Mouse (Mus musculus): ENCODE results near the gene Sh3bgrl2.
"Not testable (repeated sequence)": the region's sequence is repeated elsewhere in the genome, so short reads cannot be mapped to it uniquely, and the experiment has no call there.

The Sh3bgrl2 gene

DNA sequence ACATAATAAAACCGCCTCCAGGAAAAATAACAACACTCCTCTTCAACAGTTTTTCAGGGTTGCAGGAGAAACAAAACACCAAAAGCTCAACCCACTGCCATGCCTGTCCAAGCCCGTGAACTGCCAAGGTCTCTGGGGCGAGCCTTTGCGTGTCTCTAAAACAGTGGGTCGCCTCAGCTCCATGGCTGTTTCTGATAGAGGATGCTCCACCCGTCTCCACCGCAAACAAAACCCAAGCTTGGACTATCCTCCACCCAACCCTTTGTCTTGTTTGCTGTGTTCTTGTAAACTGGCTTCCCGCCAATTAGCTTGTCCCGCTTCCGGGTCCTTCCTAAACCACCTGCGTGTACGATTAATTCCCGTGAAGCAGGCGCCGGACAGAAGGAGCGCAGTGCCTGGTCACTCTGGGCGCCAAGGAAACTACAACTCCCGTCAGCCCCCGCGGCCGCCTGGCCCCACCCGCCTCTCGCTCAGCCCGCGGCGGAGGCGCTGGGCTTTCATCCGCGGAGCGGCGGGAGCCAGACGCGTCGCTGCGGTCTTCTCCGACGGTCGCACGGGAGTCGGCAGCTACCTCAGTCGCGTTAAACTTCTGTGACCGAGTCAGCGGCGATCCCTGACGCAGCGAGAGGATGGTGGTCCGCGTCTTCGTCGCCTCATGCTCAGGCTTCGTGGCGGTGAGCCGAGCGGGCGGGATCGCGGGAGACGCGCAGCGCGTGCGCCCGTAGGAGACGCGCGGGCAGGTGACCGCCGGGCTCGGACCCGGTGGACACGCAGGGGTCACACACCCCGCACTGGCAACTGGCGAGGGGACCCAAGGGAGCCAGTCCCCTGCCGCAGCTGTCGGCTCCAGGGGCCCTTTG is at the start of gene Sh3bgrl2:
Gene Sh3bgrl2, plus strand, starts transcription at position 498 of the 860 bp plus-strand sequence.
- DNase-seq (ENCODE audit: low spot score in 2 of 2) = peak; percentile 88 to 89

DNA sequence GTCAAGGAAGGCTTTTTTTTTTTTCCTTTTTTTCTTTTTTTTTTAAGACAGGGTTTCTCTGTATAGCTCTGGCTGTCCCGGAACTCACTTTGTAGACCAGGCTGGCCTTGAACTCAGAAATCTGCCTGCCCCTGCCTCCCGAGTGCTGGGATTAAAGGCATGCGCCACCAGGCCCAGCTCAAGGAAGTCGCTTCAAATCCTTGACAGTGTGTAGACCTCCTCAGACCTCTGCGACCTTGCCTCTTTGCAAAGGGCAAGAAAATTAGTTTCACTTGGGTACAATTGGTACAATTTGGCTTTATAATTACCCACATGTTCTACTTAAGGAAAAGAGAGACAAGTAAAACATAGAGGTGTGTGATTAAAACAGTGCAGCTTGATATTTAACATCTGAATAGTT is 29.0 kb upstream of the Sh3bgrl2 start:
- DNase-seq (ENCODE audit: low spot score in 2 of 2) = not testable (repeated sequence)

DNA sequence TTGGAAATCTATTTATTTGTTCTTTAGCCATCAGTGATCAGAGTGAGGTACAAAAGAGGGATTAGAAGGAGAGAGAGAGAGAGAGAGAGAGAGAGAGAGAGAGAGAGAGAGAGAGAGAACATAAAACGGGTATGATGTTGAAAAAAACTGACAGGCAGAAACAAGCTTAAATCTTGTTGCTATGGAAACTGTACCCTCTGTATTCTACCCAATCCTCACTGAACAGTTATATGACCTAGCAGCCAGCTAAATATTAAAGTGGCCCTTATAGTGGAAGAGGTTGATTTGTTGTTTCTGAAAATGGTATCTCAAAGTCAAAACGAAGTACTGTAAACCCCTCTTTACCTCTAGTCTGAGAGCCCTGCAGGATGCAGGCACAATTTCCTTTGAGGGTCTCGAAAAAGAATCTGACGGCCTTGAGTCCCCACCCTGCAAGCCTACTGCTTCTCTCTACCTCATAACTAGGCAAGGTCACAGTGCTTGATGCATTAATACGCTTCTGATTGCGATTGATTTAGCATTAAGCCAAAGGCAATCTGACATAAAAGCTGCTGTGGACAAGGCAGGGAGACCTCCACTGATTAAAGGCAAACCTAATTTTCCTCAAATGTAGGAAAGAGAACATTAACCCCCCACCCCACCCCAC is 28.5 kb upstream of the Sh3bgrl2 start:
- no peak for DNase-seq (ENCODE audit: low spot score in 2 of 2)

DNA sequence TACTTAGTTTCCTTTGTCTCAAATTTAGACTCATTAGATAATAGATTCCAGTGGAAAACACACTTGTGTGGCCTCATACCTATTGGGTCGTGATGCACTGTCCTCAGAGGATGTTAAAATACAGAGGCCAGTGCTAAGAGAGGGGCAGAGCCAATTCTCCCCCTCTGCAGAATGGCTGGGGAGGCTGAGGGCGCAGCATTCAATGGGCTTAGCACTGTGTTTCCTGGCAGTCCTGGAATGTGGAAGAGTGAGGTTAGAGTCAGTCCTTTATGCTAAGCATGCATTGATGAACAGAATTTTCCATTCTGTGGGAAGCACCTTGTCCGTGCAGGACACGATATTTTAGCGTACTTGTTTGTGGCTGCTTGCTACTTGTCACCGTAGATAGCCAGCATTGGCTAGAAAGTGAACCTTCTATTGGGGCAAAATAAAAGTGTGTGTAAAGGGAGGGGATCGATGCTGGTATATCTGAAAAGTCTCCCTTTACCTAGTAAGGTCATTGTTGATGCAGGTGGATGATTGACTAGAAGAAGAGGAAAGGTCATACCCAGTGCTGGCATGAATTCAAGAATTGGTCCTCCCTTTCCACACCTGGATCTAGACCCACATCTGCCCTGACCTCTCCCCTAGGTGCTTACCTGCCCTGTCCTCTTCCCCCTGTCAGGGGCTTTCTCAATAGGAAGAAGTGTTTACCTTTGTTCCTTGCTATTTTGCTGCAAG is 20.6 kb upstream of the Sh3bgrl2 start:
- DNase-seq (ENCODE audit: low spot score in 2 of 2) = no peak

DNA sequence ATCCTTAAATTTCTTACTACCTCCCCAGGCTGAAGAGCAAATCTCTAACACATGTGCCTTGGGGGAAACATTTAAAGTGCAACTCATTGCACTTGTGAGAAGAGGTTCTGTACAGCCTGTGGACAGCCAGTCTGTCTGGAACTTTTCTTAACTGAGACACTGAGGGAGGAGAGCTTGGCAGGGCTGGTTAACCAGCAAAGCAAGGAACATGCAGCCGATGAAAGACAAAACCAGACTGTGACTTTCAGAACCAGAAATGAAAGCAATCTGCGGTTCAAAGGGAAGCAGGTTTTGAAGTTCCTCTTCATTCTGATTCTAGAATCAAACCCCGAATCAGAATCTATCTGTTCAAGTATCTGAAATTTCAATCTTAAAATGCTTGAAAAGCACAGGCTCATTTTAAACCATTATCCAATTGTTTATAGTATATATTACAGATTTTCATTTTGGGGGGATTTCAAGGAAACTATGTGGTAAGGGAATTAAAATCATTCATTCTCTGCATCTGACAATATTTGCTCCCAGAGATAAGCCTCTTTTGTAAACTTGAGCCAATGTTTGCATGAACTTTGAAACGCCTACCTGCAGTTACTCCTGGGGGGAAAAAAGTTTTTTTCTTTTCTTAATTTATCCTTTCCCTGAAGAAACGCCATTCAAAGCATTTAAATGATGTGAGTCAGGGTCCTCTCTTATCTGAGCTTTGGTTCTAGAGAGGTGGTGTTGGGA is 14.9 kb upstream of the Sh3bgrl2 start:
- DNase-seq (ENCODE audit: low spot score in 2 of 2) = no peak

DNA sequence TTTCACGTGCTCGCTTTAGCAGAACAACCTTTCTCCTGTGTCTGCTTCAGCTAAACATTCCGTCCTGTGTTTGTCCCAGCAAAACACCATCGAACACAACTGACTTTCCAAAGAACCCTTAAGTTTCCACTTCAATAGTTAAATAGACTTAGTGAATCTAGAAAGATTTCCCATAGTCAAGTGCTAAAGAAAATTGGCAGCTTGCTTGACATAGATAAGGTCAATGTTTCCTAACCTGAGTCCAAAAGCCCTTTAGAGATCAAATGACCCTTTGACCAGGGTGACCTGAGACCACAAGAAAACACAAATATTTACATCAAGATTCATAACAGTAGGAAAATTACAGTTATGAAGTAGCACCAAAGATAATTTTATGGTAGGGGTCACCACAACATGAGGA is 11.2 kb upstream of the Sh3bgrl2 start:
- no peak for DNase-seq (ENCODE audit: low spot score in 2 of 2)

DNA sequence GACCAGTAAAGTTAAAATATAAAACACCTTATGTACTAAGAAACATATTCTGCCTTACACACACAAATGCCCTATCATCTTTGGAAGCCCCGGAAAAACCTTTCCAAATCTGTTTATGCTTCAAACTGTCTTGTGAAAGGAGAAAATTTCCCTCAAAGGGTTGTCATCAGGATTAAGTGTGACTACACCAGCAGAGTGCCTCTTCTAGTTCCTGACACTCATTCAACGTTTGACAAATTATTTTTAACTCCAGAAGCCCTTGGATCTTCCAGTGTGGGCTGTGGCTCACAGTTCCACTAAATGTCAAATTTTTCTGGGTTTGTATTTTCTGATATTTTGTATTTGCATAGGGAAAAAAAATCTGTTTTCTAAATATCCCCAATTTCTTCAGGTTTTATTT is 10.6 kb upstream of the Sh3bgrl2 start:
- no peak for DNase-seq (ENCODE audit: low spot score in 2 of 2)

DNA sequence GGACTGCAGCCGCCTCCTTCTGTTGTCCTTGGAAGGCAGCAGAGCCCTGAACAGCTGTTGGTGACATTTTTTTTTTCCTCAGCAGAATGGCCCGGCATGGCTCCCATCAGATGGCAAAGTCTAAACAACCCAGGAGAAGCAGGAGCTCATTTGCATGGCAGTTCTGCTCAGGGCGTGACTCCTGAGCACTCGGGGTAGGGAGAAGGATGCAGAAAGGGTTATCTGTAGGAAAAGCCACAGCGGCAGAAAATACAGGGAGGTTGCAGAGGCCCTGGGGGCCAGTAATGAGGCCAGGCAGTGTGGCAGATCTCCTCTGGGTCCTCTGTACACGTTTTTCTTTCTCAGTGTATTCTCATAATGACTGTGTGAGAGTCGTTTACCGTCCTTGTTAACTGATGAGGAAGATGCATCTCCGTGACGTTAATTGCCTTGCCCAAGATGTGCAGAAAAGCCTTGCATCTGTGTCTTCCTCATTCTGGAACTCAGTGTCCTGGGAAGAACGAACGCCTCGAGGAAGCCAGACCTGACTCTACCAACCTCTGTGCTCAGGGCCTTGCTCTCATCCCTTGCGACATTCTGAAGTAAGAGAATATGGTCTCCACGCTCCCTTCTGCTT is 10.1 kb upstream of the Sh3bgrl2 start:
- no peak for DNase-seq (ENCODE audit: low spot score in 2 of 2)

DNA sequence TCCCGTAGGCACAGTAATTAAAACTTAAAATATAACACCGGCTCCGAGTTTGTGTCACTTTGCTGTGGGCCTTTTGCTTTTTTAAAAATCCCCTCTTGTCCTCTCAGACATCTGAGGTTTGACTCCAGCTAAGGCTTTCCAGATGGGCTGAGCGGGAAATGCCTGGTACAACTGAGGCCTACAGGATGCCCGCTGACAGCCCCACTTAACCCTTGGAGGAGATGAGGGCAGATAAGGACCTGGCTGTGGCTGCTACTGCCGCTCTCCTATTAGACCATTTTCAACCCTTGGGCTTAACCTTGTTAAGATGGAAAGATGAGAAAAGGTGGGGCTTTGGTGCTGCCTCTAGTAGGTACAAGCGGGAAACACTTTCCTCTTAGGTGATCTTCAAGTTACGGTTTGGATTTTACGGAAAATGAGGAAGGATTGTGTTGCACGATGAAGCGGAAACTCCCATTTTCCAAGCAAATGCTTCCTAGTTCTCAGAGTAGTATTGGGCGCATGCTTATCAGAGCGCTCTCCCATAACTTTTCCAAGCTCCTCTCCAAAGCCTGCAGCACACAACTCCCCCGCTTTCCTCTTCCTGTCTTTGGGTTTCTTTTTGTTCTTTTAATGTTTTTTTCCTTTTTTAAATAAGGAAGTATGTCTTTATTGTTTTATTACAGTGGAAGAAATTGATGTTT is 8.2 kb upstream of the Sh3bgrl2 start:
- no peak for DNase-seq (ENCODE audit: low spot score in 2 of 2)

DNA sequence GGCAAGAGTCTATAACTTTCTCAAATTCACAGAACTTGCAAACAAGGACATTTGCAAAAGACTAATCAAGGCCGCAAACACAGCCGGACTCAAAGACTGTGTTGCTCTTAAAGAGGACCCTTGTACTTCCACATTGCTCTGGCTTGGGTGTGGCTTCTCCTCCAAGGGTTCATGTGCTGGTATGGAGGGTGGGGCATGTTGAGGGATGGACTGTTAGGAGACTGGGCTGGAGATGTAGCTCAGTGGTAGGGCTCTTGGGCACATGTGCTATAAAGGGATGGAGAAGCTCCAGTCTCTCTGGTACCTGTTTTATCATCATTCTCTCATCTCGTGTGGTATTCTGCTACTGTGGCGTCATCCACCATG is 7.7 kb upstream of the Sh3bgrl2 start:
- no peak for DNase-seq (ENCODE audit: low spot score in 2 of 2)

DNA sequence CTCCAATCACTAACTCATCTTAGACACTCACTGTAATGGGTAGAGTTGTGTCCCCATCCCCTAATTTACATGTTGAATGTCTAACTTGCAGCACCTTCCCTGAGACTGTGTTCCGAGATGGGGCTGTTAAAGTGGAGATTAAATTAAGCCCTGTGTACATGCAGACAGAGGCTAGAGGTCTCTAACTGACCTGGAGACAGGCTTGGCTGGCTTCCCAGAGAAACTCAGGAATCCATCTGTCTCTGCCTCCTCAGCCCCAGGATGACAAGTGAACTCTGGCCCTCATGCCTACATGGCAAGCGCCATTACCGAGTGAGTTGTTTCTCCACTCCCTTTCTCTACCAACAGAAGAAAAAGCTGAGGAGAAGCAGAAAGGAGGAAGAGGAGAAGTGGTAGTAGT is 7.2 kb upstream of the Sh3bgrl2 start:
- no peak for DNase-seq (ENCODE audit: low spot score in 2 of 2)

DNA sequence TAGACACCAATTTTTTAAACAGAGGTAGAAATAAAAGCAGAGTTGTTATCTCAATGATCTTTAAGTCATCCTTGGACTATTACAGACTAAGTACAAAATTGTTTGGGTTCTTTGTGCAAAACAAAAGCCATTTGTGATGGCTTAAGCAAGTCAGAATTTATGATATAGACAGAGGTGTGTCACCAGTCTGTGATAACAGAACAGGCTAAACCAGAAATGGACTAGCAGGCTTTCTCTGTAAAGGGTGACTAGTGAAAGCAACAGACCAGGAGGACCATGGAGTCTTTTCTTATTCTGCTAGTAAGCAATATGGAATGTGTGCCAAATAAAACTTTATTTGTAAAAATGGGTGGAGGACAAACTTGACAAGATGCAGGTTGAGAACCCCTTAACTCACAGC is 2.9 kb upstream of the Sh3bgrl2 start:
- DNase-seq (ENCODE audit: low spot score in 2 of 2) = no peak

DNA sequence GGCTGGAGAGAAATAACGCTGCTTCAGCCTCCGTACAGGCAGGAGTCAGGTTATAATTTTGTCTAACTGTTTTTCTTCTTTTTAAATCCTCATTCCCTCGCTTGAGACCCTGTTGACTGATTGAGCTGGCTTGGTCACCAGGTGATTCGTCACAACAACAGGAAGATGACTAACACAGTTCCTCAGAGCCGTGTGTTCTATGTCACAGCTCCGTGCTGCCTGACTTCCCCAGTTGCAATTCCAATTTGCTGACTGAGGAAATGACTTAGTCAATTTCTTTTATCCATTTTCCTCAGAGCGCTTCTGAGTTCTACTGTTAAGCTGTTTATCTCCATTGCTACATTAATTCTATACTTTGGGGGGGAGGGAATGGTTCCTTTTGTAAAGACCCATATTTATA is 1.8 kb upstream of the Sh3bgrl2 start:
- DNase-seq (ENCODE audit: low spot score in 2 of 2) = no peak

DNA sequence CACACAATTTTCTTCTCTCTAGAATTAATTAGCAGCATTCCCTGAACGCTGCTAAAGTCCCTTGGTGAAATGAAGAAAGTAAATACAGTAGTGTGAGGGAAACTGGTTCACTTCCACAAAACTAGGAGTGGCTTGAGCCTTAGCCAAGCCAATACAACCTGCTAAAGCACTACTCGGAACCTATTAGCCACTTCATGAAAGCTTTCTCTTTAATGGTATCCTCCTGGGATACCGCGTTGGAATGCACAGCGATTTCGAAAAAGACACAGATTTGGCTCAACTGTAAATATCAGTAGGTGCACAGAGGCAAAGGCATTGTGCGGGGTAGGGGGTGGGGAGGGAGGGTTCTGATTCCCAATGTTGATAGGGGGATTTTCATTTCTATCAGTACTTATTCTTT is 898 bp upstream of the Sh3bgrl2 start:
- no peak for DNase-seq (ENCODE audit: low spot score in 2 of 2)

DNA sequence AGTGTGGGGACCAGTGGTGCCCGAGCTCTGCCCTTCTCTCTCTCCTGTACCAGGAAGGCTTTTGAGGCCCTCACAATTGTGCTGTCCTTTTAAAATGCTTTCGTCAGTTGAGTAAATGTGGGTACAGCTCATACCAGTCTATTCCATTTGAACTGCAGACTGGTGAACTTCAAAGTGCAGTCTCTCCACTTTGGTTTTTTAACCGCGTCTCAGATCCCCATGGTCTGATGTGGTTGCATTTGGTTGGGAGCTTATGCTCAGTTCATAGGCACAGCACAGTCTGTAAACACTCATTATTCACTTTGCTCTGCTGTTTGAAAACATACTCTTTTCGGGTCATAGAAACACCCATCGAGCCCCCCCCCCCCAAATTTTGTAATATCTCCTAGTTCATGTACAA is 1.7 kb downstream of the Sh3bgrl2 start:
- DNase-seq (ENCODE audit: low spot score in 2 of 2) = no peak

DNA sequence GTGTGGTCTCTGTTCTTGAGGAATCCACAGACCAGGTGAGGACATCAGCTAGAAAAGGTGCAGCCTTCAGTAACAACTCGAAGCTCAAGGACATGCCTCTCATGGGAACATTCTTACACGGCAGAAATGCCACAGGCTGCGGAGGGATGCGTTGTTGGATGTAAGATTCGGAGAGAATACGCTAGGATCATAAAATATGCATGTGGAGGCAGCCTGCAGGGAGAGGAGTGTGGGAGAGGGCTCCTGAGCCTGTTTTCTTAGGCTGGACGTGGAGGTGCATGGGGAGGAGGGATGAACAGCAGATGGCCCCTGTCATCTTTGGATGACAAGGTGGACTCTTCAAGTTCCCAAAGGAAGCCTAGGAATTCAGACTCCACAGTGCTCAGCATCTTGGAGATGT is 3.0 kb downstream of the Sh3bgrl2 start:
- peak; percentile 21 to 39 for DNase-seq (ENCODE audit: low spot score in 2 of 2)

DNA sequence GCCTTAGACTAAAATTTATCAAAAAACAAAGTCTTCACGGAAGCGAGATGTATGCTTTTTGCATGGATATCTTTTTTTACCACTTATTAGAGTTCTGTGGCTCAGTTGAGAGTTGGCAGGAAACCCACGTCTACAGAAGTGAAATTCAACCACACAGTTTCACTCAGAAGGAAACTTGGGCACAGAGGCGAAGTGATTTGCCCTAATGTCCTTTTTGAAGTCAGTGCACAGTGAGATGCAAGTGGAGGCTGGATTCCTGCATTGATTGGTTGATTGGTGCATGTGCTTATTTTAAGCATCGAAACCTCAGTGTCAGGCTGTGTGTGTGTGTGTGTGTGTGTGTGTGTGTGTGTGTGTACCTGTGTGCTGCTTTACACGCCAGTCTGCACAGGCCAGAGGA is 3.5 kb downstream of the Sh3bgrl2 start:
- DNase-seq (ENCODE audit: low spot score in 2 of 2) = no peak

DNA sequence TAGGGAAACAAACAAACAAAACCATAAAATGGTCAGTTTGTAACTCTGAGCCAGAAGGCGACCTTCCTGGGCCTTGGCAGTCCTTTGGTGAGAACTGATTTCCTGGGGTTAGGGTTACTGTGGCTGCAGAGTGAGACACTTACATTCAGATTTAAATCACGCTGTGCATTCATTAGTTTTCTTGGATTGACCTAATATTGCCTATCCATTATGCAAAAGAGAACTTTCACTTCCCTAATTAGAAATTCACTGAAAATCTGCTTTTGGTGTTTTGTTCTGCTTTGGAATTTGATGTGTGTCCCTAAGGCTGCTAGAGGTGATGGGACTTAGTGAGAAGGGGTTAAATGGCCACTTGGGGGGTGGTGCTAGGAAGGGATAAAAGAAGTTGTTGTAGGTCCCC is 7.5 kb downstream of the Sh3bgrl2 start:
- DNase-seq (ENCODE audit: low spot score in 2 of 2) = no peak

DNA sequence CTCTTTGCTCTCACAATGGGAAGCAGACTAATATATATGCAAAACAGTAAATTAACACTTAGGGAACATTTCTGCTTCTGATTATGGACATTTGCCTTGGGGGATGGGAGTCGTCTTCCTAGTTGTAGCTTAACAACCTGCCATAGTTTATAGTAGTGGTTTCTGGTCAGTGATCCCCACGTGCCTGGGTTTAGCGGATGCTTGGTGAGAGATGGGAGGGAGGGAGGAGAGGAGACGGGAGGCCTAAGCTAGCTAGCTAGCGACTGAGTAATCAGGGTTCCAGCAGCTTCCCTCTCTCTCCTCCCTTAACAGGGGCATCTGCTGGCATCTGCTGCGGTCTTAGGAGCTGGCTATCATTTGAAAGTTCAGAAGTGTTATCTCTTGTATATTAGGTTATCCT is 8.1 kb downstream of the Sh3bgrl2 start:
- no peak for DNase-seq (ENCODE audit: low spot score in 2 of 2)

DNA sequence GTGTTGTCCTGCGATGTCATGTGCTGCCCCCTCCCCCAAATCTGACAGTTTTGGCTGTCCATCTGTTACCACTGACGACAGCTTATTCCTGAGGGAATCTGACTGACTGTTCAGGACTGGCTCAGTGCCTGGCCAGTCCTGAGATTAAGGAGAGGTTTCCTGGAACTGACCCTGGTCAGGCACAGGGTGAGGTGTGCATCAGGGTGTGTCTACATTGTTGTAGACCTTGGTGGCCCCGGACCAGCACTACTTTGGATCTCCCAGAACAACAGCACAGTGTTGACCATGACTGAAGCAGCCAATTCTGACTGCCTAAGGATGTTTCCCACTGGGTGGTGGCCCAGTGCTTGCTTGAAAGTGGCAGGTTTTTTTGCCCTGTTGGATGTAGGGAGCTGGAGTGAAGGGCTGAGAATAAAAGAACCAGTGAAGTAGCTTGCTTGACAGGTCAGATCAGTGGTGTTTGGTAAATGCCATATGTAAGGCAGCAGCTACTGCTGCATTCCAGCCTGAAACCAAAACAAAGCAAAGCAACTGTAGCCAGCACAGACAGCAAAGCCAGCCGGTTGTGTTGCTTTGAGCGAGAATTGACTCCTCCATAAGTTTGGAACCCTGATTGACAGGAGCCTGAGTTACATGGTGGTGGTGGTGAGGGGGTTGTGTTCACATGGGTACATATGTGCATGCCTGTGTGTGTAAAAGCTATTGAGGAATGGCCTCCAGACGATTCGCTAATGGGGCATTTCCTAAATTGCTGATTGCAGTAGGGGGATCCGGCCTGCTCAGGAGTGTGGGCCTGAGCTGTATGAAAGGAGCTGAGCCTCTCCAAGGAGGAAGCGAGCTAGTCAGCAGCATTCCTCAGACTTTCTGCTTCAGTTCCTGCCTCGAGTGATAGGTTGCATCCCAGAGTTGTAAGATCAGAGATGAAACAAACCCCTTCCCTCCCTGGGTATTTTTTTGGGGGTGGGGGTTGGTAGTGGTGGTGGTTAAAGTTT is 8.9 kb downstream of the Sh3bgrl2 start:
- DNase-seq (ENCODE audit: low spot score in 2 of 2) = no peak
